Mouse (Mus musculus) spleen, adult 2 months (tissue): ENCODE measurements around the gene Gng7.

ENCODE experiments used
- CTCF ChIP-seq: fragments of 200-500 bp; IDR thresholded peaks from 2 replicates; pipeline ENCODE4 v1.5.1; 2011; ENCODE audit warnings: mild to moderate bottlenecking, inconsistent platforms; ENCODE audit not compliant: insufficient read depth, insufficient read length, insufficient replicate concordance; ENCODE audit errors: extremely low read depth
- POLR2A ChIP-seq: fragments of 200-500 bp; IDR thresholded peaks from 2 replicates; pipeline ENCODE4 v1.6.1; 2011; ENCODE audit warnings: low read depth, low read length, inconsistent platforms

DNA sequence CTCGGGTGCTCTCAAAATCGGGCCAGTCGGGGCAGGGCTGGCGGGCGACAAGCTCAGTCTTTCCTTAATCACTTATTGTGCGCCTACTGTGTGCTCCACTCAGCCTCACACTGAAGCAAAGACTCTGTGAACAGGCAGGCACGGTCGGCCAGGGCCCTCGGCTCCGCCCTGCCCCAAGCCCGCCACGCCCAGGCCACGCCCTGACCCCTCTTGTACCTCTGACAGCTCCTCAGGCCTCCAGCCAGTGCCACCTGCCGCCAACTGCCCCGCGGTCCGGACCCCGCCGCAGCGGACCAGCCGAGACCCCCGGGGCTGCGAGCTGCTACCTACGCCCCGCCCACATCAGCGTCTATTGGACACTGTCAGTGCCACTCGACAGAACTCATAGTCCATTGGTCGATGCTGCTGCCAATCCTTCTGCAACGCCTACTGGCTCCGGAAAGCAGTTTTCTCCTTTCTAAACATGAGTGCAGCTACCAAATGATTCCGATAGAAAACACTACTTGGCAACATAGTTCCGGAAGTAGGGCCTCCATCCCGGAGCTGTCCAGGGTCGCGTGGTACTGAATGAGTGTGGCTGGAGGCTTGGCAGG is 22.3 kb upstream of the Gng7 start, which contains the start of gene Slc39a3:
- TF ChIP-seq POLR2A (no peak), CTCF (no peak)
